Mouse (Mus musculus) midbrain, embryonic 16.5 days (tissue): ENCODE data around the gene Cabp2. TPM values are rescaled to one million over a fixed set of nuclear protein-coding genes. Genes with fewer than 3 reads are reported as not detected.
"Not testable (repeated sequence)": the region's sequence is repeated elsewhere in the genome, so short reads cannot be mapped to it uniquely, and the experiment has no call there.

Experiments used
- ATAC-seq: fragments of 200-750 bp; cut with Nextera tagmentation; 2 replicates; pipeline ENCODE4 v1.8.0; 2017; ENCODE audit warnings: moderate TSS enrichment
- H3K27ac ChIP-seq: fragments of 300-500 bp; sonication (generic); 2 replicates; pipeline ENCODE4 v1.5.1; 2014; ENCODE audit warnings: mild to moderate bottlenecking, low read length, mixed read lengths
- H3K27me3 ChIP-seq: fragments of 300-500 bp; sonication (generic); 2 replicates; pipeline ENCODE4 v1.6.1; 2014; ENCODE audit warnings: low read depth, low read length, mixed read lengths; ENCODE audit not compliant: control insufficient read depth, insufficient read depth
- H3K36me3 ChIP-seq: fragments of 300-500 bp; sonication (generic); 2 replicates; pipeline ENCODE4 v1.6.1; 2014; ENCODE audit warnings: mild to moderate bottlenecking, low read length, moderate library complexity, mixed read lengths; ENCODE audit not compliant: control insufficient read depth, insufficient read depth
- H3K4me1 ChIP-seq: fragments of 300-500 bp; sonication (generic); 2 replicates; pipeline ENCODE4 v1.6.1; 2014; ENCODE audit warnings: mild to moderate bottlenecking, low read length, mixed read lengths; ENCODE audit not compliant: control insufficient read depth, insufficient read depth
- H3K4me2 ChIP-seq: fragments of 300-500 bp; sonication (generic); 2 replicates; pipeline ENCODE4 v1.6.1; 2014; ENCODE audit warnings: mild to moderate bottlenecking, low read length, mixed read lengths
- H3K4me3 ChIP-seq: fragments of 300-500 bp; sonication (generic); 2 replicates; pipeline ENCODE4 v1.5.1; 2014; ENCODE audit warnings: low read depth, mild to moderate bottlenecking, low read length, moderate library complexity, mixed read lengths
- H3K9ac ChIP-seq: fragments of 300-500 bp; sonication (generic); 2 replicates; pipeline ENCODE4 v1.6.1; 2014; ENCODE audit warnings: low read depth, low read length, mixed read lengths
- H3K9me3 ChIP-seq: fragments of 300-500 bp; sonication (generic); replicated peaks from 2 replicates; pipeline ENCODE4 v1.6.1; 2014; ENCODE audit warnings: mild to moderate bottlenecking, low read length, mixed read lengths; ENCODE audit not compliant: control insufficient read depth, poor library complexity, severe bottlenecking
- WGBS: fragments of 180-500 bp; shearing (Covaris S2); extraction: QIAGEN DNeasy Blood & Tissue Kit; methylation state at CpG from one replicate; pipeline ENCODE4 v1.1.7; 2014; 5-methylcytosine and 5-hydroxymethylcytosine counted together
- polyA plus RNA-seq: library from polyadenylated mRNA; unstranded; fragments of >200 nt; fragmentation: Nextera tagmentation; extraction: Ambion mirVana; gene quantifications from 2 replicates; pipeline ENCODE4 v1.2.1, GENCODE M21; 2015

Gene Cabp2
- polyA plus RNA-seq, 1 experiment from 2014 or later: not detected

- not testable (repeated sequence) for H3K27me3 ChIP-seq, H3K9me3 ChIP-seq, H3K4me2 ChIP-seq, ATAC-seq, H3K27ac ChIP-seq, H3K9ac ChIP-seq, H3K36me3 ChIP-seq, H3K4me1 ChIP-seq, H3K4me3 ChIP-seq
- 87% methylated on average over 8 of the region's 8 CpGs for WGBS
Observed at GRCm38 (mm10) chr19:4060044-4060898, 21.1 kb upstream of the Cabp2 start.

DNA sequence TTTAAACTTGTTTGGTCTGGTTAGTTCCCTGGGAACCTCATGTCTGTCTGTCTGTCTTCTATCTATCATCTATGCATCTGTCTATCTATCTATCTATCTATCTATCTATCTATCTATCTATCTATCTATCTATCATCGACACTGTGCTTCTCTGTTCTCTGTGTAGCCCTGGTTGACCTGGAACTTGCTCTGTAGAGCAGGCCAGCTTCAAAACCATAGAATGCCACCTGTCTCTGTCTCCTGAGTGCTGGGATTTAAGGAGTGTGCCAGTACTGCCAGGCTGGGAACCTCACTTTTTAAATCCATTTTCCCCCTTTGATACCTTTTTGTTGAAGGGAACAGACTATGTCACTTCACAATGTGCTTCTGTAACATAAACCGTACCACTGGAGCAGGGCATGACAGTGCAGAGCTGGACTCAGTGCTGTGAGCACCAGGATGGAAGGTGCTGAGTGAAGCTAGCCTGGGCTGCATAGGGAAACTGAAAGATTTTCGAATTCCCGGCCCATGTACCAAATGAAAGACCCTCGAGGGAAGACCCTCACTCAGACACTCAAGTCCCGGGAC, 20.4 kb upstream of the Cabp2 start:
- ATAC-seq: no peak
- 89% methylated on average over 6 of the region's 6 CpGs for WGBS
- Histone ChIP-seq H3K27me3 (no peaks in the 10 kb centered on the region), H3K36me3 (no peaks in the 10 kb centered on the region), H3K27ac (no peak overlapping the region), H3K4me3 (no peak overlapping the region), H3K4me1 (no peaks in the 10 kb centered on the region), H3K9me3 (no peaks in the 10 kb centered on the region), H3K4me2 (no peak overlapping the region), H3K9ac (no peak overlapping the region)

DNA sequence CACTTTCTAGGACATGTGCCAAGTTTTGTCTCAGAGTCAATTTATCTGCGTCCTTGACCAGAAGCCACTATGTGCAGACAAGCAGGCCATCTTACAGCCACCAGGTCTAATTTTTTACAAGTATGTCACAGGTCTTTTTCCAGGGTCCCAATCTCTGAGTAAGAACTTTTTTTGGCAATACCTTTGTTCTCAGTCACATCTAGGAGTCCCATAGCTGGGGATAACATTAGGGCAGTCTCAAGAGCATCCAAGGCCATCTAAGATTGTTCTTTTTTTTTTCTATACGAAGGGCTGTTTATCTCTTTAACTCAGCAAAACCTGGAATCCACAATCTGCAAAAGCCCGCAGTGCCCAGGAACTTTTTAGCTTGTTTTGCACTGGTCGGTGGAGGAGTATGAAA, 18.0 kb upstream of the Cabp2 start:
- not testable (repeated sequence) for ATAC-seq, H3K9ac ChIP-seq, H3K27me3 ChIP-seq, H3K4me2 ChIP-seq, H3K36me3 ChIP-seq, H3K4me1 ChIP-seq, H3K4me3 ChIP-seq, H3K9me3 ChIP-seq, H3K27ac ChIP-seq
- 84% methylated on average over 2 of the region's 4 CpGs for WGBS

- WGBS: no CpG with 5 or more reads among the region's 11 CpGs
- H3K9ac ChIP-seq, H3K36me3 ChIP-seq, H3K4me2 ChIP-seq, H3K4me1 ChIP-seq, H3K4me3 ChIP-seq, H3K27me3 ChIP-seq, H3K27ac ChIP-seq, H3K9me3 ChIP-seq, ATAC-seq: not testable (repeated sequence)
Observed at GRCm38 (mm10) chr19:4064501-4064900, 16.9 kb upstream of the Cabp2 start.

DNA sequence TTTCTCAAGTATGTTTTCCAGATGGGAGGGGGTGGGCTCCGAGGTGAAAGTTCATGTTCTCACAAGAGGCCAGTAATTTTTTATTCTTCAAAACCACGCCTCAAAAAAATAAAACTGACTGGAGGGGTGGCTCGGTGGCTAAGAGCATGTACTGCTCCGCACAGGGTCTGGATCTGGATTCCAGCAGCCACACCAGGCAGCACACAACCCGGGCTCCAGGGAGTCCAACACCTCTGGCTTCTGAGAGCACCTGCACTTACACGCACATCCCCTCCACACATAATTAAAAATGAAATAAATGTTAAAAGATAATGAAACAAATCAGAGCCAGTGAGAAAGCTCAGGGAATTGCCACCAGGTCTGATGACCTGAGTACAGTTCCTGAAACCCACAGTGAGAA, 15.1 kb upstream of the Cabp2 start:
- Histone ChIP-seq H3K27ac (no peak overlapping the region), H3K9me3 (no peaks in the 10 kb centered on the region), H3K9ac (no peak overlapping the region), H3K4me2 (no peak overlapping the region), H3K4me3 (no peak overlapping the region), H3K27me3 (no peaks in the 10 kb centered on the region), H3K4me1 (no peaks in the 10 kb centered on the region), H3K36me3 (no peaks in the 10 kb centered on the region)
- ATAC-seq: no peak
- 80% methylated on average over 6 of the region's 6 CpGs for WGBS

- H3K9me3 ChIP-seq: no peaks in the 10 kb centered on the region
- no peak overlapping the region for H3K9ac ChIP-seq
- no peaks in the 10 kb centered on the region for H3K36me3 ChIP-seq
- no peak overlapping the region for H3K4me3 ChIP-seq
- no peak for ATAC-seq
- H3K27ac ChIP-seq: no peak overlapping the region
- H3K4me1 ChIP-seq: no peaks in the 10 kb centered on the region
- no peak overlapping the region for H3K4me2 ChIP-seq
- no peaks in the 10 kb centered on the region for H3K27me3 ChIP-seq
Observed at GRCm38 (mm10) chr19:4066877-4067276, 14.5 kb upstream of the Cabp2 start.

DNA sequence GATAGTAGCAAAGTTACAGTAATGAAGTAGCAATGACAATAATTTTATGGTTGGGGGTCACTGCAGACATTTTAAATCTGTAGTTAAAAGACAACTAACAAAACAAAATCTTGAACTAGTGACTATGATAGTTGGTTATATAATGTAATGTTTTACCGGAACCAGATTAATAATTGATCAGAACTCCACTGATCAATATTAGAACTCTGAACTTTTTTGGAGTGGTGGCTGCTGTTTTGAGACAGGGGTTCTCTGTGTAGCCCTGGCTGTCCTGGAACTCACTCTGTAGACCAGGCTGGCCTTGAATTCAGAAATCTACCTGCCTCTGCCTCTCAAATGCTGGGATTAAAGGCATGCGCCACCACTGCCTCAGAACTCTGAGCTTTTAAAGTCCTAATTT, 13.1 kb upstream of the Cabp2 start:
- not testable (repeated sequence) for ATAC-seq, H3K27me3 ChIP-seq
- WGBS: 92% methylated on average over 2 of the region's 2 CpGs

DNA sequence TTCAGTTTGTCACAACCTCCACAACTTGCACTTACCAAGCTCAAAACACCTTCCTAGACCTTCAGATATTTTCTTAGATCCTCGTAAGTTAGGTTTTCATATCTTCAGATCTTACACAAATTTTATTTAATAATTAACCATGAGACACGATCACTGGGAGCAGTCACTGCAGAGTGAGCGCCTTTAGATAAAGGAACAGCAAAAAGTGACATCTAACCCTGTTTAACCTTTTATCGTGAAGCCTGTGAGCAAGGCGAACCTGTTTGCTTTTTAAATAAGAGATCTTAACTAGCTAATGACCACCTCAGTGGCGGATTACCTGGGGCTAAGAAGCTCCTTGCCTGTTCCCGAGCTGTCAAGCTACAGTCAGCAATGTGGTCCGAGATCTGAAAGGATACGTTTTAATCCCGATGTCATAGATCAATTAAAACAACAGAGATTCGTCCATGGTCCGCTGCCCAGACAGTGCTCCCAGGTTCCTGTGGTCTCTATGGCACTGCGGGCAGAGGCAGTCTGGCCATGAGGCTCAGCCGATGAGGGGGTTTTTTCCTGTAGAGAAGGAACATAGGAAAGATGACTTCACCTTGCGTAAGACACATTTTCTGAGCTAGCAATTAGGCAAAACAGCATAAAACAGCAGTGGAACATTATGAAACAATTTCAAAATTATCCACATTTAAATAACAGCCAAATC, 12.5 kb upstream of the Cabp2 start:
- Histone ChIP-seq H3K4me1 (no peaks in the 10 kb centered on the region), H3K27me3 (no peaks in the 10 kb centered on the region), H3K4me2 (no peak overlapping the region), H3K27ac (no peak overlapping the region), H3K9ac (no peak overlapping the region), H3K9me3 (no peaks in the 10 kb centered on the region), H3K36me3 (no peaks in the 10 kb centered on the region), H3K4me3 (no peak overlapping the region)
- WGBS: 45% methylated on average over 15 of the region's 15 CpGs
- no peak for ATAC-seq

More for the DNA sequence above, 13.1 kb upstream of the Cabp2 start:
- not testable (repeated sequence) for H3K36me3 ChIP-seq, H3K4me2 ChIP-seq, H3K27ac ChIP-seq, H3K4me1 ChIP-seq, H3K9me3 ChIP-seq, H3K9ac ChIP-seq, H3K4me3 ChIP-seq

- 73% methylated on average over 15 of the region's 15 CpGs for WGBS
- Histone ChIP-seq H3K9ac (no peak overlapping the region), H3K36me3 (no peaks in the 10 kb centered on the region), H3K9me3 (no peaks in the 10 kb centered on the region), H3K27me3 (no peaks in the 10 kb centered on the region), H3K4me2 (no peak overlapping the region), H3K27ac (no peak overlapping the region), H3K4me1 (no peaks in the 10 kb centered on the region), H3K4me3 (no peak overlapping the region)
- no peak for ATAC-seq
Observed at GRCm38 (mm10) chr19:4070311-4070710, 11.1 kb upstream of the Cabp2 start.
